Mouse (Mus musculus) cerebellum, adult 18-20 months (tissue): ENCODE data around the gene Galnt13.
"Not testable (repeated sequence)": the region's sequence is repeated elsewhere in the genome, so short reads cannot be mapped to it uniquely, and the experiment has no call there.

Experiments used
- DNase-seq, 2 experiments: peaks; one replicate each; pipeline ENCODE4 v3.0.0; 2021

Gene Galnt13

DNA sequence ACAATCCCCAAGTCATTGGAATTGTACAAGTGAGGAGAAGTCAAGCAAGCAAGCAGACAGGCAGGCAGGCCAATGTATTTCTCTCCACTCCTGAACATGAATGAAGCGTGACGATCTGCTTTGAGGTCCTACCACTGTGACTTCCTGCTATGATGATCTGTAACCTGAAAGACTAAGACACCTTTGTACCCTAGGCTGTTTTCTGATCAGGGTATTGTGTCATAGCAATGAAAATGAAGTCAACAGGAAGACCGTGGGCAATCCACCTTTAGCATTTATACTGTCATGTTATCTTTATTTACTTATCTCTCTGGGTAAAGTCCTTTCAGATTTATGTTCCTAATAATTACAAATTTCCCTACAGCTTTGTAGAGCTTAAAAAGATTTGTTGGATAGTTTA lies 500.3 kb downstream of the Galnt13 start:
- no peak for DNase-seq

DNA sequence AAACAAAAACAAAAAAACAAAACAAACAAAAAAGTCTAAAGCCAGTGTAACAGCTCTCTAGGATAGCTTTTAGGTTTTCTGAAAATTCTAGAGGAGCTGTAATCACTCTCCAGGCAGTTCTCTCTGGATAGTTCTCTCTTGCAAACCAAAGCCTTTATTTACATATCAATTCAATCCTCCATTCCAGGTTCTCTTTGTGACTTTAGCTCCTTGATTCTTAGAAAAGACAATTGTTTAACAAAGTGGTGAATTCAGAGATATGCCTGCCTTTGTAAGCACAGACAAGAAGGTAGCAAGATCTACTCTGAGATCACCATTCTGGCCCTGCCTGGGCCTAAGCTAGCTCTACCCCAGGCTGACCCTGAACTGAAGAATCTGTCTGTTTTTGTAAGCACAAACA lies 501.2 kb downstream of the Galnt13 start:
- no peak for DNase-seq

DNA sequence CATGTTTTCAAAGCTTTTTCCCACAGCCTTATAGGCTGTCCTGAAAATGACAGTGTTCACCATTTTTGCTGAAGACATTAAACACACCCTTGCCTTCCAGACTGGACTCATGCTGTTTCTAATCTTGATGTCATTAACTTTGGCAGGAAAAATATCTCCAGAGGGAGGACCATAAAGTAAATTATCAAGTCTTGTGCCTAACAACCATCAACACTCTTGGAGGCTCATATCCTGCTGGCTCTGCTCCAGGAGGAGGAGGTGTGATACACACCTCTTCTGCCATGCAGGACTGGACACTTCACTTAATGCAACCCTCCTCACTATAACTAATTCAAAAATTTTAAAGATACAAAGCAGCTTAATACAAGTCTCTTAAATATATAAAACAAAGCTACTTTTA lies 502.0 kb downstream of the Galnt13 start:
- no peak for DNase-seq

GRCm38 (mm10) chr2:54943386-54943785 lies 507.3 kb downstream of the Galnt13 start:
- DNase-seq: no peak

- DNase-seq: no peak
Measured at GRCm38 (mm10) chr2:54983839-54984238, 547.7 kb downstream of the Galnt13 start.

DNA sequence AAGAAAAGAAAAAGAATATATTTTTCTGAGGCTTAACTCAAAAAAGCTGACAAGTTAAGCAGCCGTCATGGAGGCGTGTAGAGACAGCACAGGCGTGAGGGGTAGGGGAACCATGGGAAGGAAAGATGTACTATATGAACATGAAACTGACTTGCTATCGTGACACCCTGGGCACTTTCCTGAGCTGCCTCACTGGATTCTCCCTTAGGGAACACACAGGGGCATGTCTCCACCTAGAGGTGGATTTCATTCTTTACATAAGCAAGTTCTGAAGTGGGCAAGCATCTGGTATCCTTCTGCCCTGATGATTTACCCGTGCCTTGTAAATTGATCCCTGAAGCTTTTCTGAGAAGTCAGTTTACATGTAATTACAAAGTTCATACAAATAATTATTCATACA lies 586.4 kb downstream of the Galnt13 start:
- not testable (repeated sequence) for DNase-seq

DNA sequence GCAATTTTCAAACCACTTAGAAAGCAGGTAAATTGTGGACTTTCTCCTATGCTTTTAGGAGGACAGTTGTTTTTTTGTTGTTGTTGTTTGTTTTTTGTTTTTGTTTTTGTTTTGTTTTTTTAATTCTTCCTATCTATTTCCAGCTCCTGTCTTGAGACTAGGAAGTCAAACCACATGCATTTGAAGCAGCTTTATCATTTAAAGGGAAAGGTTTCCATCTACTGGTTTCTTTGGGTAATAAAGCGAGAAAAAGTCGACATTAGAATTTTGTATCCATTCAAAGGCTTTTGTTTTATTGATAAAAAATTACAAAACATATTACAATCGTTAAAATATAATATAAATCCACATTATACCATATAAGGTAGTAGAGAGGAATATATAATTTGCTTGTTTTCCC lies 598.5 kb downstream of the Galnt13 start:
- DNase-seq: no peak

GRCm38 (mm10) chr2:55065469-55066315 lies 629.6 kb downstream of the Galnt13 start:
- no peak for DNase-seq

GRCm38 (mm10) chr2:55085580-55085979 lies 649.5 kb downstream of the Galnt13 start:
- DNase-seq: no peak

DNA sequence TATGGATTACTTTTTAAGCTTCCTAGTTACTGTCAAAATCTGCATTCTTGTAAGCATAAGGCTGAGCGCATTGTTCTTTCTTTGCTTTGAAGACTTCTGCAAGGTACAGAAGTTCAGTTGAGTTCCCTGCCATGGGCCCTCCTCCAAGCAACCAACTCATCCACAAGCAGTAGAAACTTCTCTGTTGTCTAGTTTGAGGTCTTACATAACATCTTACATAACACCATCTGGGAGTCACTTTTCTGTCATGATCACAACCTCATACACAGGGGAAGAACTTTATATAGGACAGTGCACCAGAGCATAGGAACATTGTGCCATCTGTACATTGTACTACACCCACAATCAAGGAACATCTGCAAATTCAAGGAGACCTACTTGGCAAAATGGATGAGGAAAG lies 651.9 kb downstream of the Galnt13 start:
- no peak for DNase-seq

DNA sequence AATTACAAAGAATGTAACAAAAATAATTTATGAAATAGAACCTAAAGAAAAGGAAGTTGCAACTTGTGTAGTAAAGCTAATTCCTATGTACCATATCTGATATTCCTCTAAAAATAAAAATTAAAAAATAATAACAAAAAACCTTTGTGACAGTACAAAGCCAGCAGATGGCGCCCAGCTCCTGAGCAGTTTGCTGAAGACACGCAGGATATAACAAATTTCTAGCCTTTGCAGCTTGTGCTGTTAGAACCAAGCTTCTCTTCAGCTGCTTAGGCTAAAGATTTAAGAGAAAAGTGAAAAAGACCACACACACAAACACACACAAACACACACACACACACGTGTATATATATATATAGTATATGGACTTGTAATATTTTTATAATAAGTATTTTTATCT lies 654.2 kb downstream of the Galnt13 start:
- peak; percentile 22 to 41 for DNase-seq

DNA sequence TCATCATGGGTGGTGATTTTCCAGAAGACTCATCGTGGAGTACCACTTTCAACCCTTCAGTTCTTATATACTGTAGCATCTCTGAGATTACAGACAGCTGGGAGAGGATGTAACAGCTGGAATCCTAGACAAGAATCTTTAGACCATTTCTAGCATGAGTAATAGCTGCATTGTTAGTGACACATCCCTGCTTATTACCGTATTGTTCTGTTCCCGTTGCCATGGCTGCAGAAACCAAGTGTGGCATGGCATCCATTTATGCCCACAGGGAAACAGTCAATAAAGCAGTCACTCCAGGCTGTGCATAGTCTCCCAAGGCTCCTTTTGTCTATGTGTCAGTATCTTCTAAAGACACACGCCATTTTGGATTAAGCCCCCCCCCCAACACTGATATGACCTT lies 655.4 kb downstream of the Galnt13 start:
- DNase-seq: no peak

DNA sequence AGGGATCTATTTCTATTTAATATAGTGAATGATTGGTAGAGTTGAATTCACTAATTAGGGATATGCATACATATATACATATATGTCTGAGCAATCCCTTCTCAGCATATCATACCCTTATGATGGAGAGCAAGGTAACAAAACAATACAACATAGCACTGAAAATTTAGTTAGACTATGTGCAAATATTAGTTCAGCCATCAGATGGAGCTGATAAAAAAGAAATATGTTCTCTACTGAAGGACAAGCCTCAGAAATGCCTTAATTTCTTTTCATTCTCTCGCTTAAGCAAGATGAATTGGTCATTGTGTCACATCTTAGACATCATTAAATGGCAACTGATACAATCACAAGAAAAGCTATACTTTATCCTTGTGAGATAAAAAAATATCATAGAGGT lies 663.0 kb downstream of the Galnt13 start:
- no peak for DNase-seq

- no peak for DNase-seq
Measured at GRCm38 (mm10) chr2:55101279-55101678, 665.2 kb downstream of the Galnt13 start.

DNA sequence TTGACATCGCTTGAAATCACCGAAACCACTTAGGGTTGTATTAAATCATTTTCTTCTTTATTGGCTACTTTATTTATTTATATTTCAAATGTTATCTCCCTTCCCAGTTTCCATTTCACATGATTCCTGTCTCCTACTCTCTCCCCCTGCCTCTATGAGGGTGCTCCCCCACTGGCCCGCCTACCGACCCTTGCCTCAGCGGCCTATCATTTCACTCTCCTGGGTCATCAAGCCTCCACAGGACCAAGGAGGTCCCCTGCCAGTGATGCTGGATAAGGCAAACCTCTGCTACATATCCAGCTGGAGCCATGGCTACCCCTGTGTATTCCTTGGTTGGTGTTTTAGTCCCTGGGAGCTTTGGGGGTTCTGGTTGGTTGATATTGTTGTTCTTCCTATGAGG lies 667.4 kb downstream of the Galnt13 start:
- DNase-seq: no peak

GRCm38 (mm10) chr2:55107828-55108227 lies 671.7 kb downstream of the Galnt13 start:
- DNase-seq: no peak

- no peak for DNase-seq
Measured at GRCm38 (mm10) chr2:55153089-55153488, 717.0 kb downstream of the Galnt13 start.

DNA sequence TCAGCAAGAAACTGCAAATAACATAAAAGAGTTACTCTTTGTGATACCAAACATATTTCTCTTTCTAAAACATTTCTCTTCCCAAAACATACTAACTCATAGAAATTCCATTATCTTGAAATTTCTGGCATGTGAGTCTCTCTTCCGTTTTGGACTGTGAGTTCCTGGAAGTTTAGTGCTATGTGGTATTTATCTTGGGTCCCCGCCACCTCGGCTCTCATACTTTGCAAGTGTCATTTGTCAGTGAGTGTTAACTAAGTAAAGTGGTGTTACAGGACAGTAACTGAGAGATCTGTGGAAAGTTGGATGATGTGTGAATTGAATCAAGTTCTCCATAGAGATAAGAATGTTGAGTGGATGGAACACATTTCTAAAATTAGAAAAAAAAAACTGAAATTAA lies 728.7 kb downstream of the Galnt13 start:
- DNase-seq: no peak
